Mouse (Mus musculus) forebrain, embryonic 13.5 days (tissue): ENCODE data around the gene Lypd5. TPM values are rescaled to one million over a fixed set of nuclear protein-coding genes. Genes with fewer than 3 reads are reported as not detected.

ENCODE experiments used
- microRNA-seq: library from miRNA; unstranded; fragments of <30 nt; microRNA quantifications from one replicate; pipeline ENCODE4, GENCODE M21; 2016
- polyA plus RNA-seq: library from polyadenylated mRNA; unstranded; fragments of >200 nt; fragmentation: Nextera tagmentation; extraction: Ambion mirVana; gene quantifications from 2 replicates; pipeline ENCODE4 v1.2.1, GENCODE M21; 2015

Gene Lypd5
- polyA plus RNA-seq, 1 experiment from 2014 or later = not detected

Small RNA genes within 50 kb of the gene (microRNA-seq; reads per million reads assigned to microRNA genes)
- not detected for gene Gm27592

Other genes with a start within 250 kb of the Lypd5 start
- 7.7 and 8.6 TPM in 2 replicates for gene Zfp112, start 236.9 kb upstream of the Lypd5 start, polyA plus RNA-seq
- gene Zfp235, start 215.0 kb upstream of the Lypd5 start, polyA plus RNA-seq = 18.7 and 18.8 TPM in 2 replicates
- 8.4 and 8.8 TPM in 2 replicates for gene Zfp114, start 174.1 kb upstream of the Lypd5 start, polyA plus RNA-seq
- gene Zfp111, start 137.8 kb upstream of the Lypd5 start, polyA plus RNA-seq = 8.1 and 8.4 TPM in 2 replicates
- 4.5 and 4.6 TPM in 2 replicates for gene Zfp109, start 111.6 kb upstream of the Lypd5 start, polyA plus RNA-seq
- 2.5 and 3.4 TPM in 2 replicates for gene Zfp108, start 94.4 kb upstream of the Lypd5 start, polyA plus RNA-seq
- gene Zfp93, start 78.8 kb upstream of the Lypd5 start, polyA plus RNA-seq = 9.3 and 9.4 TPM in 2 replicates
- 44.0 and 46.2 TPM in 2 replicates for gene Zfp61, start 48.0 kb upstream of the Lypd5 start, polyA plus RNA-seq
- gene Zfp94, start 32.5 kb upstream of the Lypd5 start, polyA plus RNA-seq = 20.1 and 20.9 TPM in 2 replicates
- not detected in 2 replicates for gene Tescl, start 15.3 kb upstream of the Lypd5 start, polyA plus RNA-seq
- 0.40 and 0.44 TPM in 2 replicates for gene Kcnn4, start 21.1 kb downstream of the Lypd5 start, polyA plus RNA-seq
- 25.7 and 30.4 TPM in 2 replicates for gene Smg9, start 50.4 kb downstream of the Lypd5 start, polyA plus RNA-seq
- gene Irgc1, start 103.1 kb downstream of the Lypd5 start, polyA plus RNA-seq = 0.15 TPM in 1 of 2 replicates, not detected in the other
- gene Plaur, start 113.3 kb downstream of the Lypd5 start, polyA plus RNA-seq = 1.3 TPM in 2 replicates
- 45.8 and 47.0 TPM in 2 replicates for gene Cadm4, start 132.8 kb downstream of the Lypd5 start, polyA plus RNA-seq
- gene Zfp428, start 157.8 kb downstream of the Lypd5 start, polyA plus RNA-seq = 214 and 220 TPM in 2 replicates
- 0.97 and 1.1 TPM in 2 replicates for gene AC161166.1, start 163.3 kb downstream of the Lypd5 start, polyA plus RNA-seq
- 15.1 and 17.4 TPM in 2 replicates for gene Irgq, start 181.5 kb downstream of the Lypd5 start, polyA plus RNA-seq
- not detected in 2 replicates for gene Pinlyp, start 196.9 kb downstream of the Lypd5 start, polyA plus RNA-seq
- 89.6 and 99.1 TPM in 2 replicates for gene Xrcc1, start 197.1 kb downstream of the Lypd5 start, polyA plus RNA-seq
- 16.8 and 16.9 TPM in 2 replicates for gene Ethe1, start 238.3 kb downstream of the Lypd5 start, polyA plus RNA-seq
- gene Zfp575, start 238.4 kb downstream of the Lypd5 start, polyA plus RNA-seq = 4.7 and 5.1 TPM in 2 replicates